Mouse (Mus musculus) hindbrain, postnatal 0 days (tissue): ENCODE results near the gene Macrod2. TPM values are rescaled to one million over a fixed set of nuclear protein-coding genes. Genes with fewer than 3 reads are reported as not detected.

Experiments
- ATAC-seq: fragments of 200-750 bp; cut with Nextera tagmentation; 2 replicates; pipeline ENCODE4 v1.8.0; 2017; ENCODE audit warnings: mild to moderate bottlenecking, moderate TSS enrichment, moderate library complexity
- DNase-seq: peaks from one replicate; pipeline ENCODE4 v3.0.0-alpha.2; 2015; ENCODE audit warnings: low spot score
- H3K27ac ChIP-seq: fragments of 300-500 bp; sonication (generic); 2 replicates; pipeline ENCODE4 v1.5.1; 2014; ENCODE audit warnings: mild to moderate bottlenecking
- H3K27me3 ChIP-seq: fragments of 300-500 bp; sonication (generic); 2 replicates; pipeline ENCODE4 v1.6.1; 2014; ENCODE audit warnings: low read length, mixed read lengths; ENCODE audit not compliant: insufficient read depth
- H3K36me3 ChIP-seq: fragments of 300-500 bp; sonication (generic); 2 replicates; pipeline ENCODE4 v1.6.1; 2014; ENCODE audit warnings: low read length, mixed read lengths; ENCODE audit not compliant: insufficient read depth
- H3K4me1 ChIP-seq: fragments of 300-500 bp; sonication (generic); 2 replicates; pipeline ENCODE4 v1.6.1; 2014; ENCODE audit warnings: antibody characterized with exemption, low read length, mixed read lengths; ENCODE audit not compliant: insufficient read depth
- H3K4me2 ChIP-seq: fragments of 300-500 bp; sonication (generic); 2 replicates; pipeline ENCODE4 v1.6.1; 2014; ENCODE audit warnings: low read depth, mild to moderate bottlenecking, low read length, moderate library complexity, mixed read lengths
- H3K4me3 ChIP-seq: fragments of 300-500 bp; sonication (generic); 2 replicates; pipeline ENCODE4 v1.5.1; 2014; ENCODE audit warnings: low read length
- H3K9ac ChIP-seq: fragments of 300-500 bp; sonication (generic); replicated peaks from 2 replicates; pipeline ENCODE4 v1.6.1; 2014; ENCODE audit warnings: mild to moderate bottlenecking, low read length, moderate library complexity, mixed read lengths
- H3K9me3 ChIP-seq: fragments of 300-500 bp; sonication (generic); 2 replicates; pipeline ENCODE4 v1.6.1; 2016; ENCODE audit warnings: low read length, mixed read lengths
- CTCF ChIP-seq: IDR thresholded peaks from 2 replicates; pipeline ENCODE4 v1.5.1; 2016; ENCODE audit warnings: antibody characterized with exemption, control low read depth, low read depth
- WGBS: fragments of 180-500 bp; shearing (Covaris S2); extraction: QIAGEN DNeasy Blood & Tissue Kit; methylation state at CpG from one replicate; pipeline ENCODE4 v1.1.7; 2014; 5-methylcytosine and 5-hydroxymethylcytosine counted together
- polyA plus RNA-seq: library from polyadenylated mRNA; unstranded; fragments of >200 nt; fragmentation: Nextera tagmentation; extraction: Ambion mirVana; gene quantifications from 2 replicates; pipeline ENCODE4 v1.2.1, GENCODE M21; 2015
- total RNA-seq: library from RNA; depleted of rRNA; stranded (reverse); fragments of >200 nt; gene quantifications from 2 replicates; pipeline ENCODE4 v1.2.3, GENCODE M21; 2014

Gene Macrod2
- total and polyA plus RNA-seq, 2 experiments from 2014 or later: 18.3 to 60.0 TPM

DNA sequence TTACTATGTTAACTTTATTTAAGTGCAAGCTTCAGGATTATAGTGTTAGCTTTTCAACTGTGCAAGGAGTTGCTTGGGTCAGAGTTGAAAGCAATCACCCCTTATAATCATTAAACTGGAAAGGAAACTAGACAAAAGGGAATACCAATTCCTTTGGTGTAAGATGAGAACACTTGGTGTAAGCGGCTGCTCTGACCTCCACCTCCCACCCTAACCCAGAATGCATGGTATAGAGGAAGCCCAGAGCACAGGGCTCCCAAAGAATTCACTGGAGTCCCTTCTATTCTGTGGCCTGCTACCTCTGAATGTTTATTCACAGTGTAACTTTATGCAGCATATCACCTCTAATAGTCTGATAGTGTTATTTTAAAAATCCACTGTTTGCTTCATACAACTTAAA is 517.1 kb downstream of the Macrod2 start:
- Histone ChIP-seq H3K9ac (no peak overlapping the region), H3K9me3 (no peaks in the 10 kb centered on the region), H3K4me1 (no peaks in the 10 kb centered on the region), H3K4me2 (no peak overlapping the region), H3K27me3 (no peaks in the 10 kb centered on the region), H3K36me3 (no peaks in the 10 kb centered on the region), H3K4me3 (no peak overlapping the region), H3K27ac (no peak overlapping the region)
- ATAC-seq (no peak), DNase-seq (no peak)
- no peak for TF ChIP-seq CTCF
- WGBS: 58% methylated on average over 1 of the region's 1 CpGs

GRCm38 (mm10) chr2:140912931-140913330 is 517.8 kb downstream of the Macrod2 start:
- no peaks in the 10 kb centered on the region for H3K4me1 ChIP-seq
- H3K27ac ChIP-seq: no peak overlapping the region
- no peak overlapping the region for H3K9ac ChIP-seq
- H3K9me3 ChIP-seq: no peaks in the 10 kb centered on the region
- ATAC-seq: no peak
- no peaks in the 10 kb centered on the region for H3K27me3 ChIP-seq
- H3K4me3 ChIP-seq: no peak overlapping the region
- WGBS: 73% methylated on average over 2 of the region's 2 CpGs
- H3K4me2 ChIP-seq: no peak overlapping the region
- no peak for TF ChIP-seq CTCF
- no peaks in the 10 kb centered on the region for H3K36me3 ChIP-seq
- DNase-seq: no peak

DNA sequence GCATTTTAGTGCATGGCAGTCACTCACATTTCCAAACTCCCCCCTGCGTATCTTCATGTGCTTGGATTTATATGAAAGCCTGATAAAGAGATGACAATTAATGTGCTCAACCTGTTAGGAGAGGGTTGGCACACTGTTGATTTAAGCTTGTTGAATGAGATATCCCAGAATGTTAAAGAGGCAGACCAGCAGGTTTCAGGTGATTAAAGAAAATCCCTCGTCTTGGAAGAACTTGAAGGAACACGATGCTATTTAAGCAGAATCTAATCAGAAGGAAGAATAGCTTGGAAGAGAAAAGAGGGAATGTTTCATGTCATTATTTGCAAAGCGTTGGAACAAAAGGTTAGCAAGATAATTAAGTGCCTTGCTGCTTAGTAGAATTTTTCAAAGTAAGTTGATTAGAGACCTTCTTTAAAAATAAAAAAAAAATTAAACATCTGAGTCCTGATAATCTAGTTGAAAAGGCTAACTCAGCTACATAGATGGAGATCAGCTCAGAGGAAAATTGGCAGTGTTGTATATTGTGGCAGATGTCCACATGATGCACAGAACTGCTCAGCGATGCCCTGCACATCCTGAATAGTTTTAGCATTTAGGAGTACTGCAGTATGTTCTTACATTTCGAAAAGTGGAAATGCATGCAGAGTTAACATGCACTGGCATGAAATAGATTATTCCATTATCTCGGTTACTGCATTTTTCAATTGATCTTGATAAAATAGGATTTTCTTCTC is 518.7 kb downstream of the Macrod2 start:
- ATAC-seq (no peak), DNase-seq (peak; percentile 14)
- TF ChIP-seq CTCF: no peak

DNA sequence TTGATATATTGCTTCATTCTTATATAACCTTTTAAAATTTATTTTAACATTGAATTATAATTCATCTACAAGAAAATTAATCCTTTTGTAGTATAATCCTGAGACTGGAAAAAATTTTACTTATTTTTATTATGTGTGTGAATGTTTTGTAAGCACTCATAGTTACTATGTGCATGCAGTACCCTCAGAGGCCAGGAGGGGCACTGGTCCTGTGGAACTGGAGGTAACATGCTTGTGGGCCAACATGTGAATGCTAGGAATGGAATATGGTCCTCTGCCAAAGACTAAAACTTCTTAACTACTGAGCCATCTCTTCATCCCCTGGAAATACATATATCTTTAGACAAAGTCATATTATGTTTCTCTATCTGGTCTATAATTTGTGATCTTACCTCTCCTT is 531.8 kb downstream of the Macrod2 start:
- Histone ChIP-seq H3K4me3 (no peak overlapping the region), H3K36me3 (no peaks in the 10 kb centered on the region), H3K4me1 (no peaks in the 10 kb centered on the region), H3K27ac (no peak overlapping the region), H3K9me3 (no peaks in the 10 kb centered on the region), H3K4me2 (no peak overlapping the region), H3K27me3 (no peaks in the 10 kb centered on the region), H3K9ac (no peak overlapping the region)
- ATAC-seq (no peak), DNase-seq (no peak)
- TF ChIP-seq CTCF: peak; percentile 47

More for the DNA sequence above, 518.7 kb downstream of the Macrod2 start:
- no peaks in the 10 kb centered on the region for H3K9me3 ChIP-seq
- H3K27ac ChIP-seq: no peak overlapping the region
- no peak overlapping the region for H3K9ac ChIP-seq
- 63% methylated on average over 7 of the region's 7 CpGs for WGBS
- no peaks in the 10 kb centered on the region for H3K36me3 ChIP-seq
- no peaks in the 10 kb centered on the region for H3K27me3 ChIP-seq
- no peak overlapping the region for H3K4me3 ChIP-seq
- no peak overlapping the region for H3K4me2 ChIP-seq
- no peaks in the 10 kb centered on the region for H3K4me1 ChIP-seq

GRCm38 (mm10) chr2:140934483-140934882 is 539.4 kb downstream of the Macrod2 start:
- no peak for DNase-seq
- WGBS: 77% methylated on average over 1 of the region's 1 CpGs
- no peaks in the 10 kb centered on the region for H3K27me3 ChIP-seq
- no peak overlapping the region for H3K4me2 ChIP-seq
- H3K4me1 ChIP-seq: no peaks in the 10 kb centered on the region
- no peaks in the 10 kb centered on the region for H3K36me3 ChIP-seq
- H3K4me3 ChIP-seq: no peak overlapping the region
- H3K27ac ChIP-seq: no peak overlapping the region
- TF ChIP-seq CTCF: no peak
- H3K9ac ChIP-seq: no peak overlapping the region
- ATAC-seq: no peak
- no peaks in the 10 kb centered on the region for H3K9me3 ChIP-seq

DNA sequence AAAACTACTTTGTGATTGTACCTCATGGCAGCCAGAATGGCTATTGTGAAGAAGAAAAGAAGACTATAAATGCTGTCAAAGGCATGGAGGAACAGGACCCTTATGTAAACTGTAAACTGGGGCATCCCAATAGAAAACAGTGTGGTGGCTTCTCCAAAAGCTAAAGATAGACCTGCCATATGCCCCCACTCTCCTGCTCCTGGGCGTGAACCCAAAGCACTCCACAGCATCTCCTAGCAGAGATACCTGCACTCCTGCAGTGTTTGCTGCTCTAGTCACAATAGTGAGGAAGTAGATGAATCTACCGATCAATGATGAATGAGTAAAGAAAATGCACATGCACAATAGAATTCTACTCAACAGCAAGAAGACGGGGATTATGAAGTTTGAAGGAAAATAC is 554.4 kb downstream of the Macrod2 start:
- no peak overlapping the region for H3K4me2 ChIP-seq
- ATAC-seq (no peak), DNase-seq (no peak)
- no peaks in the 10 kb centered on the region for H3K36me3 ChIP-seq
- H3K9ac ChIP-seq: no peak overlapping the region
- TF ChIP-seq CTCF: no peak
- no peak overlapping the region for H3K4me3 ChIP-seq
- no peaks in the 10 kb centered on the region for H3K4me1 ChIP-seq
- H3K27ac ChIP-seq: no peak overlapping the region
- no peaks in the 10 kb centered on the region for H3K27me3 ChIP-seq
- H3K9me3 ChIP-seq: no peaks in the 10 kb centered on the region
- WGBS: 94% methylated on average over 3 of the region's 3 CpGs

DNA sequence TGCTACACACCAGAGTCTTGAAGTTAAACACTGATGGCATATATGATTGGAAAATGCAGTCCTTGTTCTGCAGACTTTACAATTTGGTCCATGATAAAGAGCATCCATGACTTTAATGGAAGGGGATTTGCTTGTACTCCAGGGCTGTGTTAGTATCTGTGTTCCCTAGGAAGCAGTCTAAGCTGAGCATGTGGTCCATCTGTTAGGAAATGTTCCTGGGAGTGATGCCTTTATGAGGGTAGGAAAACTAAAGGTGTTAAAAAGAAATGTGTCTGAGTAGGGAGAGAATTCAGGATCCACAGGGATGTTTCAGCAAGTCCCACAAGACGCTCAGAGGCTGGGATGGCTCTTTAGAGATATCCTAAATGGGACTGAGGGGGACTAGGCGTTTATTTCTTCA is 564.1 kb downstream of the Macrod2 start:
- H3K4me3 ChIP-seq: no peak overlapping the region
- no peak overlapping the region for H3K9ac ChIP-seq
- no peaks in the 10 kb centered on the region for H3K4me1 ChIP-seq
- no peak overlapping the region for H3K27ac ChIP-seq
- DNase-seq (no peak), ATAC-seq (no peak)
- no peak overlapping the region for H3K4me2 ChIP-seq
- no peaks in the 10 kb centered on the region for H3K9me3 ChIP-seq
- H3K27me3 ChIP-seq: no peaks in the 10 kb centered on the region
- no peaks in the 10 kb centered on the region for H3K36me3 ChIP-seq
- WGBS: 79% methylated on average over 2 of the region's 2 CpGs
- TF ChIP-seq CTCF: no peak
